Mouse (Mus musculus): Measurements from ENCODE around the gene Tbcc. TPM values are rescaled to one million over a fixed set of nuclear protein-coding genes. Genes with fewer than 3 reads are reported as not detected.

The Tbcc gene
- polyA plus RNA-seq, 1 experiment from 2014 or later: 66.3 TPM

DNA sequence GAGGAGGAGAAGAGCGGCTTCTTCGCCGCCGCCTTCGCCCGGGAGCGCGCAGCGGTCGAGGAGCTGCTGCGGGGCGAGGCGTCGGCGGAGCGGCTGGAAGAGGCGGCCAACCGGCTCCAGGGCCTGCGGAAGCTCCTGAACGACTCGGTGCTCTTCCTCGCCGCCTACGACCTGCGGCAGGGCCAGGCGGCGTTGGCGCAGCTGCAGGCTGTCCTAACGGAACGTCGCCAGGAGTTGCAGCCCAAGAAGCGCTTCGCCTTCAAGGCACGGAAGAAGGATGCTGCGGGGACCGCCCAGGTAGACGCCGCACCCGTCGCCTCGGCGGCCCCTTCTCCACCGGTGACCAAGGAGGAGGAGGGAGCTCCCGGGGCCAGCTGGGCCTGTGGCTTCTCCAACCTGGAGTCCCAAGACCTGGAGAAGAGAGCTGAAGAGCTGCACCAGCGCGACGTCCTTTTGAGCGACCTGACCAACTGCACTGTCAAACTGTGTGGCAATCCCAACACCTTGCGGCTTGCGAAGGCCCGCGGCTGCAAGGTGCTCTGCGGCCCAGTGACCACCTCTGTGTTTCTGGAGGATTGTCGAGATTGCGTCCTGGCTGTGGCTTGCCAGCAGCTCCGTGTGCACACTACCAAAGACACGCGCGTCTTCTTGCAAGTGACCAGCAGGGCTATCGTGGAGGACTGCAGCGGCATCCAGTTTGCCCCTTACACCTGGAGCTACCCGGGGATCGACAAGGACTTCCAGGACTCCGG, 535 bp downstream of the Tbcc start:
- Histone ChIP-seq H3K36me3 (peaks cover 21% of the 10 kb centered on the region), H3K27ac (peak overlapping the region; percentile 95), H3K4me1 (peaks cover 37% of the 10 kb centered on the region), H3K9me3 (replicated peaks) (no peaks in the 10 kb centered on the region), H3K27me3 (ENCODE audit: low read depth, poor library complexity, severe bottlenecking) (no peaks in the 10 kb centered on the region), H3K4me3 (peak overlapping the region; percentile 87)
- 3% methylated on average over 64 of the region's 64 CpGs for WGBS
- peak; percentile 68 for DNase-seq (ENCODE audit: low spot score)

DNA sequence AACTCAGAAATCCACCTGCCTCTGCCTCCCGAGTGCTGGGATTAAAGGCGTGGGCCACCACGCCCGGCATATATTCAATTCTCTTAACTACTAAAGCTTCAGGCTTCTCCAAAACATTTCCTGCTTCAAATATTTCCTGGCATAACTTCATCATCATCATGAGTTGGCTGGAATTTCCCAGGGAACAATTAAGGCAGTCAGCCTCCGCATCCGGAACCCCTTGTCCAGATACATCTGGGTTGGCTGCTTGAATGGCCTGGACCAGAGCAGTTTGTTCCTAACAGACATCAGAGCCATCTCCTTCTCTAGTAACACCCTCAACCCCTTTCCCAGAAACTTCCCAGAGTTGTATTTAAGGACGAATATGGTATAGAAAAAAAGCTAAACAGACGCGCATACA, 4.9 kb downstream of the Tbcc start:
- peaks cover 42% of the 10 kb centered on the region for H3K4me1 ChIP-seq
- no peak overlapping the region for H3K27ac ChIP-seq
- no peaks in the 10 kb centered on the region for H3K9me3 ChIP-seq (replicated peaks)
- no peaks in the 10 kb centered on the region for H3K27me3 ChIP-seq (ENCODE audit: low read depth, poor library complexity, severe bottlenecking)
- no peak for DNase-seq (ENCODE audit: low spot score)
- no peak overlapping the region for H3K4me3 ChIP-seq
- H3K36me3 ChIP-seq: peaks cover 21% of the 10 kb centered on the region
- 95% methylated on average over 9 of the region's 9 CpGs for WGBS

DNA sequence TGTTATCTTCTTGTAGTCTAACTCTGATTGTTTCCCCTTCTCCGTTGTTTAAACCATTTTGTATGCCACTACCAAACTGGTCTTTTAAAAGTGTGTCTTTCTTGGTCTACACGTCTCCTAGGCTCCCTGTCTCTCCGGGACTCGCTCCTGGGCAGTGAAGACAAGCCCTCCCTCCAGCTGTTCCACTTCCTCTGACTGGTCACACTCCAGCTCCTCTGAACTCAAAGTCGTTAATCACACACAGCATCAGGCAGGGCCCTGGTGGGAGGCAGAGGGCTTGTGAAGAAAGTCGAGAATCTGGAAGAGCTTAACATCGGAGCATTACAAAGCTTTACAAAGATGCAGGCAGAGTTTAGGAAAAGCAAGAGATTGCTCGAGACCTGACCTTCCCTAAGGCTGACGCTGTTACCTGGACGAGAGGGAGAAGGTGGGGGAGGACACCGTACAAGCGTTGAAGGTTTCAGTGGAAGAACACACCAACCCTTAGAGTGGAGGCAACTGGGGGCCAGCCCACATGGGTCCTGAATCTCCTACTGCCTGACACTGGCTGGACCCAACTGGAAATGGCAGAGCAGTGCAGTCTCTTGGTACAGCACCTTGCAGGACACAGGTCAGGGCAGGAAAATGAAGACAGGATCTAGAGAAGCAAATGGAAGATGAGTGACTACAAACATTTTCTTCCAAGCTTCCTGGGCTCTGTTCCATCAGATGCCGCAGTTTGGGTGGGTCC, 6.9 kb downstream of the Tbcc start:
- peaks cover 16% of the 10 kb centered on the region for H3K36me3 ChIP-seq
- H3K4me3 ChIP-seq: no peak overlapping the region
- no peak for DNase-seq (ENCODE audit: low spot score)
- WGBS: 40% methylated on average over 13 of the region's 13 CpGs
- H3K27me3 ChIP-seq (ENCODE audit: low read depth, poor library complexity, severe bottlenecking): no peaks in the 10 kb centered on the region
- peak overlapping the region; percentile 70 for H3K27ac ChIP-seq
- H3K4me1 ChIP-seq: peaks cover 26% of the 10 kb centered on the region
- H3K9me3 ChIP-seq (replicated peaks): no peaks in the 10 kb centered on the region

DNA sequence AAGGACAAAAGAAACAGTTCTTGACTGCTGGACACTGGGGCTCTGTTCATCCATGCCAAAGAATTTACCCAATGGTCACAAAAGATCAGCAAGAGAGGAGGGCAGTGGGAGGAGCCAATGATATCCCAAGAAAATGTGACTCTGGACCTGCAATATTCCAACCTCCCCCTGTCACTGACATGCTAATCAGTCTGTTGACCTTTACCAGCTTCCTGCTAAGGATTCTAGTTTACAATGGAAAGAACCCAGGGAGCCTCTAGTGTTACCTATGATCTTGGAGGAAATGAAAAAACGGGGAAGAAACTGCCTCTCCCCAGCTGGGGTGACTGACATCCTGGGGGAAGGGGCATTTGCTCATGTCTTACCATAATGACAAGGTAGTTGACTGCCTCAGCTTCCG, 10.5 kb downstream of the Tbcc start:
- Histone ChIP-seq H3K9me3 (replicated peaks) (no peaks in the 10 kb centered on the region), H3K27me3 (ENCODE audit: low read depth, poor library complexity, severe bottlenecking) (no peaks in the 10 kb centered on the region), H3K27ac (no peak overlapping the region), H3K36me3 (no peaks in the 10 kb centered on the region), H3K4me1 (peaks cover 22% of the 10 kb centered on the region), H3K4me3 (no peak overlapping the region)
- no peak for DNase-seq (ENCODE audit: low spot score)
- 52% methylated on average over 2 of the region's 2 CpGs for WGBS

DNA sequence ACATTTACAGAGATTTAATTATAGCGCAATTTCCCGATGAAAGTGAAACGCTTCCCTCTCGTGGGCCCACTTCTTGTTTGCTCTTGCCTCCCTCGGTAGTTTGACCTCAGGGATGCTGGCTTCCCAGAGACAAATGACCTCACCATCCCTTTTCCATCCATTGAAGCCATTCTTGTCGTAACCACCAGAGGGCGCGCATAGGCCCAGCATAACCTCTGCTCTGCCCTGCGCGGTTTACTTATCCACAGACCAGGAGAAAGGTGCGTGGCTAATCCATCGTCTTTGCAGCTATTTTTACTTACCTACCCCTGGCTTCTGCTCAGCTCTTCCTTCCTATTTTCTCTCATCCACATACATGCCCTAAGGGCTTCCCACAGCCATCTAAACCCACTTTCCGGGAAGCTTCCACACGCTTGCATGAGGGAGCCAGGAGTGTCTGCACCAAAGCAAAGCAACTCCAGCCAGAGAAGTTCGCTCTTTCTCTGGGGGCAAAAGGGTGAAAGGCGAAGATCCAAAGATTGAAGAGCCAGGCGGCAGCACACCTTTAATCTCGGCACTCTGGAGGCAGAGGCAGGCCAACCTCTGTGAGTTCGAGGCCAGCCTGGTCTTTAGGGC, 13.5 kb downstream of the Tbcc start:
- Histone ChIP-seq H3K27me3 (ENCODE audit: low read depth, poor library complexity, severe bottlenecking) (no peaks in the 10 kb centered on the region), H3K9me3 (replicated peaks) (0 out of 2 replicates have a peak, but pooled peaks cover 2% of the 10 kb centered on the region), H3K36me3 (no peaks in the 10 kb centered on the region), H3K27ac (no peak overlapping the region), H3K4me1 (0 out of 2 replicates have a peak, but pooled peaks cover 3% of the 10 kb centered on the region), H3K4me3 (no peak overlapping the region)
- 25% methylated on average over 19 of the region's 19 CpGs for whole genome bisulfite sequencing
- DNase-seq (ENCODE audit: low spot score): peak; percentile 87

DNA sequence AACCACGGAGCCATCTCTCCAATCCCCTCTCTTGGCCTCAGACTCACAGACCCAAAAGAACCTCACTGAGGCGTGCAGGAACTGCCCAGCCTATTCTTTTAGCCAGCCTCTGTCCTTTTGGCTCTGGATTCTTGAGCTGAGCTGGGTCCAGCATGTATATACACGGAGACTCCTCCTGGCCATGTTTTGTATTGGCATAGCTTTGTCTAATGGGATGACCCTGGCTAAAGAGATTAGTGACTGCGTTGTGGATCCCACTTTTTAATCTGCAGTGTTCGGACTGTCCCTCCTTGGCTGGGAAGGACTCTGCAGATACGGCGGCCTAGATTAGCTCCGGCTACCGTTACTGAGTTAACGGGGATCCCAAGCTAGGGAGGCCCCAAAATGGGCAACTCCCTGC, 19.7 kb downstream of the Tbcc start, which contains the start of gene Prph2:
Gene Prph2, plus strand, starts transcription at position 274 of the 400 bp plus-strand sequence.
- 90% methylated on average over 10 of the region's 10 CpGs for WGBS
- H3K9me3 ChIP-seq (replicated peaks): 0 out of 2 replicates have a peak, but pooled peaks cover 2% of the 10 kb centered on the region
- no peaks in the 10 kb centered on the region for H3K36me3 ChIP-seq
- H3K4me1 ChIP-seq: peaks cover 11% of the 10 kb centered on the region
- no peak within 1 kb of the TSS for H3K4me3 ChIP-seq
- no peak within 1 kb of the TSS for H3K27ac ChIP-seq
- no peak for DNase-seq (ENCODE audit: low spot score)
- no peaks in the 10 kb centered on the region for H3K27me3 ChIP-seq (ENCODE audit: low read depth, poor library complexity, severe bottlenecking)

DNA sequence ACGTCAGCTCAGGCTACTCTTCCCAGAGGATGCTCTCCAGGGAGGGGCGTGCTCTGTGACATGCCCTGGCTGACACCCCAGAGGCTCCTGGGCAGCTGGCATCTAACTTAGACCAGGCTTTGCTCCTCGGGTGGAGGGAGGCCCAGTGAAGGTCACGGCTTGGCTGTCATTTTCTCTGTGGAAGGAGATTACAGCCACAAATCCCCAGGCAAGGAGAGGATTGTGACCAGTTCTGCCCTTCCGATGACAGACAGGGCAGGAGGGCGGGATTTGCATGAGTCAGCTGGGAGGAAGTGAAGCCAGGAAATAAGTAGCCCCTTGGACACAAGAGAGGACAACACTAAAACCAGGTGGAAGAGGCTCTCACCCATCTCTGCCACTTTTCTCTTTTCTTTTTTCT, 21.8 kb downstream of the Tbcc start:
- Histone ChIP-seq H3K27me3 (ENCODE audit: low read depth, poor library complexity, severe bottlenecking) (no peaks in the 10 kb centered on the region), H3K36me3 (no peaks in the 10 kb centered on the region), H3K27ac (no peak overlapping the region), H3K4me1 (peaks cover 11% of the 10 kb centered on the region), H3K4me3 (no peak overlapping the region), H3K9me3 (replicated peaks) (0 out of 2 replicates have a peak, but pooled peaks cover 2% of the 10 kb centered on the region)
- 43% methylated on average over 6 of the region's 6 CpGs for WGBS
- no peak for DNase-seq (ENCODE audit: low spot score)

DNA sequence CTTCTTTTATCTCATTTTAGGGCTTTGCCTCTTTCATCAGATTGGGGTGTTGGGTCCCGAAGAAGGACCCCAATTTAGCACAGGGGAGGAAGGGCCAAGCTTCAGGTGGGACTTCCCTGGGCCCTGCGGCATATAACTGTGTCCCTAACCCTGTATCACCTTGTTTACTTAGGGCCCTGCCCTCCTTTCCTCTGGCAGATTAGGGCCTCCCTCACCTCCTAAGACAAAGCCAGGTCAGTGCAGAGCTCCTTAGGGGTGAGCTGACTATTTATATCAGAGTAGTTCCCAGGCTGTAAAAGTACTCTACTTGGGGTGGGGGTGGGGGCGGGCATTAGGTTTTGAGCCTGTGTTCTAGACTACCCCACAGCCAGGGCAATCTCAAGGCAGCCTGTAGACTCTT, 24.6 kb downstream of the Tbcc start:
- no peak overlapping the region for H3K27ac ChIP-seq
- WGBS: 66% methylated on average over 3 of the region's 3 CpGs
- peaks cover 20% of the 10 kb centered on the region for H3K4me1 ChIP-seq
- no peaks in the 10 kb centered on the region for H3K27me3 ChIP-seq (ENCODE audit: low read depth, poor library complexity, severe bottlenecking)
- H3K36me3 ChIP-seq: no peaks in the 10 kb centered on the region
- H3K9me3 ChIP-seq (replicated peaks): no peaks in the 10 kb centered on the region
- no peak overlapping the region for H3K4me3 ChIP-seq
- no peak for DNase-seq (ENCODE audit: low spot score)

DNA sequence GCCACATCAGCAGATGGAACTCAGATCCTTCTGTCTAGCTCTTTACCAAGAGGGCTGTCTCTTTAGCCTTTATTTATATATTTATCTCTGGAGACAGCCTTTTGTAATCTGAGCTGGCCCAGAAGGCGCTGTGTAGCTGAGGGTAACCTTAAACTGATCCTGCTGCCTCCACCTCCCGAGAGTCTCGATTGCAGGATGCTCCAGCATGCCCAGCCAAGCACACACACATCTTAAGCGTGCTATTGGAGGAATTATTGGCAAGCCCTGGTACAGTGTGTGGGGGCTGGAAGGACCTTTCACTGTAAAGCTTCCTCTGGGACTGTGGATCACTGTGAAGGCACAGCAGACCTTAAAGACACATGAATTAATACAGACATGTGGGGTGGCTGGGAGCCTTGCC, 28.5 kb downstream of the Tbcc start:
- H3K4me1 ChIP-seq: peaks cover 14% of the 10 kb centered on the region
- no peaks in the 10 kb centered on the region for H3K36me3 ChIP-seq
- 20% methylated on average over 4 of the region's 4 CpGs for WGBS
- H3K9me3 ChIP-seq (replicated peaks): no peaks in the 10 kb centered on the region
- H3K27me3 ChIP-seq (ENCODE audit: low read depth, poor library complexity, severe bottlenecking): no peaks in the 10 kb centered on the region
- H3K4me3 ChIP-seq: no peak overlapping the region
- no peak for DNase-seq (ENCODE audit: low spot score)
- H3K27ac ChIP-seq: no peak overlapping the region

DNA sequence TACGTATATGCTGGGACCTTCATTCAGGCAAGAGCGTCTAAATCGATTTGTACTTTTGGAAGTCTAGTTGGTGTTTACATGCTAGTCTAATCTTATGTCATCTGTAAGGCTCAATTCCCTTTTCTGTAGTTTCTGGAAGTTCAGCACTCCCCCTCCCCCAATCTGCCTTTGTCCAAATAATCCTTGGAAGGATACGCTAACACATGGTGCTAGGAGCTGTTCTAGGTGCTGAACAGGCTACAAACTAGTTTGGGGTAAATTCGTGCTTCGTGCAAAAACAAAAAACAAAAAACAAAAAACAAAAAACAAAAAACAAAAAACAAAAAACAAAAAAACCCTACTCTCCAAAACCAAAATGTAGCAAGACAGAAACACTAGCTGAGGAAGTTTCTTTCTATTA, 30.4 kb downstream of the Tbcc start:
- WGBS: 69% methylated on average over 6 of the region's 6 CpGs
- no peaks in the 10 kb centered on the region for H3K36me3 ChIP-seq
- no peak overlapping the region for H3K27ac ChIP-seq
- H3K27me3 ChIP-seq (ENCODE audit: low read depth, poor library complexity, severe bottlenecking): no peaks in the 10 kb centered on the region
- DNase-seq (ENCODE audit: low spot score): peak; percentile 52
- H3K9me3 ChIP-seq (replicated peaks): no peaks in the 10 kb centered on the region
- H3K4me3 ChIP-seq: no peak overlapping the region
- peaks cover 14% of the 10 kb centered on the region for H3K4me1 ChIP-seq

DNA sequence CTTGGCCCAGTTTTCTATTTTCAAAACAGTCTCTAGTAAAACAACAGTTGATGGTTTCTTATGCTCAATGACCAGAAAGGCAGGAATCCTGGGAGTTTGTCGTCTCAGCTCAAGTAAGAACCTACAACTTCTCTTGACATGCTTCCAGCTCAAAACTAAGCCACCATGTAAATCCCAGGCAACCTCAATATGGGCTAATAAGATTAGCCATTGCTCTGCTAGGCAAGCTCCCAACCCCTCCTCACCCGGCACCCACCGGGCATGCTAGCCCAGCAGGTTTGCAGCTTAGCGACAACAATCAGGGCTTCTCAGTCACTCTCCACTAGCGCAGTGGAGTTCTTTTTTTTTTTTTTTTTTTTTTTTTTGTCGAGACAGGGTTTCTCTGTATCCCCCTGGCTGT, 35.7 kb downstream of the Tbcc start:
- H3K27me3 ChIP-seq (ENCODE audit: low read depth, poor library complexity, severe bottlenecking): no peaks in the 10 kb centered on the region
- DNase-seq (ENCODE audit: low spot score): no peak
- H3K9me3 ChIP-seq (replicated peaks): no peaks in the 10 kb centered on the region
- peaks cover 35% of the 10 kb centered on the region for H3K36me3 ChIP-seq
- no peak overlapping the region for H3K4me3 ChIP-seq
- WGBS: 66% methylated on average over 6 of the region's 6 CpGs
- peaks cover 9% of the 10 kb centered on the region for H3K4me1 ChIP-seq
- H3K27ac ChIP-seq: no peak overlapping the region

DNA sequence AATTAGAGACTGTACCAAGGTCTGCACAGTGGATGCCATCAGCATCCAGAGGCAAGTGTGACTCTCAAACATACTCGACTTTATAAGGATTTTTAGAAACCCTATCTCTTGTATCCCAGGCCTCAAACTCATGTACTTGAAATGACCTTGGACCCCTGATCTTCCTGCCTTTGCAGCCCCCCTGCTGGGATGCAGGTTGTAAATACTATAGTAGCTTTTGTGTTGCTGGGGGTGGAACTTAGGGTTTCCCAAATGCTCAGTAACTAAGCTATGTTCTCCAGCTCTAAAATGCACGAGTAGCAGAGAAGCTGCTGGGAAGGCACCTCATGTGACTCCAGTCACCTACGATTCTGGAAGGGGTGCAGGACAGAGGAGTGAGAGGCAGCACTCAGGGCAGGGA, 36.5 kb downstream of the Tbcc start:
- no peak overlapping the region for H3K27ac ChIP-seq
- peaks cover 43% of the 10 kb centered on the region for H3K36me3 ChIP-seq
- H3K9me3 ChIP-seq (replicated peaks): no peaks in the 10 kb centered on the region
- H3K27me3 ChIP-seq (ENCODE audit: low read depth, poor library complexity, severe bottlenecking): no peaks in the 10 kb centered on the region
- WGBS: 75% methylated on average over 3 of the region's 3 CpGs
- DNase-seq (ENCODE audit: low spot score): no peak
- H3K4me1 ChIP-seq: peaks cover 9% of the 10 kb centered on the region; the same call in 1 of the 2 replicates
- H3K4me3 ChIP-seq: no peak overlapping the region

DNA sequence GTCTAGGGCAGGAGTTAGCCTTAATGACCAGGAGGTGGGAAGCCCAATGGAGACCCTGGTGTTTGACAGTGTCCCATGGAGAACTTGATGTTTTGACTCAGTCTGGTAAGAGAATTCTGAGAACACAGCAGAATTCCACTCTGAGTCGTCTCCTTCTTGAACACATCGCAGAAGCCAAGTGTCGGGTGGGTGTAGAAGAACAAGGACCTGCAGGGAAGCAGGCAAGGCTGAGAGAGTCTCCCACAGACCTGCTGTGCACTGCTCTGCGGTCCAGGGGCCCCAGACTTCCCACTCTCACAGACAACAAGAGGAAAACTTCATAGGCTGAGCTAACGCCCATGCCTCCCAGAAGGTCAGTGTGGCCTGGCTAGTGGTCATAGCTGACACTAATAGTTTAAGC, 37.3 kb downstream of the Tbcc start:
- peaks cover 51% of the 10 kb centered on the region for H3K36me3 ChIP-seq

More for the DNA sequence above, 37.3 kb downstream of the Tbcc start:
- Histone ChIP-seq H3K27me3 (ENCODE audit: low read depth, poor library complexity, severe bottlenecking) (no peaks in the 10 kb centered on the region), H3K27ac (no peak overlapping the region), H3K4me1 (peaks cover 9% of the 10 kb centered on the region; the same call in 1 of the 2 replicates), H3K9me3 (replicated peaks) (no peaks in the 10 kb centered on the region), H3K4me3 (no peak overlapping the region)
- no peak for DNase-seq (ENCODE audit: low spot score)
- WGBS: 97% methylated on average over 5 of the region's 5 CpGs
